Mouse (Mus musculus) lung, postnatal 4 days (tissue): ENCODE measurements around the gene Otx2.
"Not testable (repeated sequence)": the region's sequence is repeated elsewhere in the genome, so short reads cannot be mapped to it uniquely, and the experiment has no call there.

Experiments
- DNase-seq, 2 experiments: peaks; one replicate each; pipeline ENCODE4 v3.0.0; 2021

The Otx2 gene

GRCm38 (mm10) chr14:48653676-48654510, 19.7 kb downstream of the Otx2 start:
- DNase-seq, result no peak

GRCm38 (mm10) chr14:48653081-48653480, 20.5 kb downstream of the Otx2 start:
- no peak for DNase-seq

- DNase-seq, result no peak
Observed at GRCm38 (mm10) chr14:48652256-48652655, 21.4 kb downstream of the Otx2 start.

GRCm38 (mm10) chr14:48651471-48652211, 22.0 kb downstream of the Otx2 start:
- no peak for DNase-seq

- DNase-seq, result no peak
Observed at GRCm38 (mm10) chr14:48641462-48642395, 31.9 kb downstream of the Otx2 start.

- DNase-seq, result no peak
Observed at GRCm38 (mm10) chr14:48633141-48633540, 40.5 kb downstream of the Otx2 start.

GRCm38 (mm10) chr14:48632335-48632734, 41.3 kb downstream of the Otx2 start:
- no peak for DNase-seq

- DNase-seq, result no peak
Observed at GRCm38 (mm10) chr14:48631486-48631885, 42.1 kb downstream of the Otx2 start.

GRCm38 (mm10) chr14:48629404-48629803, 44.2 kb downstream of the Otx2 start:
- DNase-seq, result no peak

- DNase-seq, result no peak
Observed at GRCm38 (mm10) chr14:48626271-48626670, 47.3 kb downstream of the Otx2 start.

- DNase-seq, result no peak
Observed at GRCm38 (mm10) chr14:48625331-48625694, 48.3 kb downstream of the Otx2 start.

GRCm38 (mm10) chr14:48624596-48625330, 48.9 kb downstream of the Otx2 start:
- no peak for DNase-seq

GRCm38 (mm10) chr14:48622726-48623125, 50.9 kb downstream of the Otx2 start:
- DNase-seq, result not testable (repeated sequence)

- no peak for DNase-seq
Observed at GRCm38 (mm10) chr14:48616361-48616760, 57.3 kb downstream of the Otx2 start.

- no peak for DNase-seq
Observed at GRCm38 (mm10) chr14:48608641-48609310, 64.8 kb downstream of the Otx2 start.
